Mouse (Mus musculus): ENCODE data around the gene Ttll11. TPM values are rescaled to one million over a fixed set of nuclear protein-coding genes. Genes with fewer than 3 reads are reported as not detected.

Ttll11 gene
- polyA plus RNA-seq, 1 experiment from 2014 or later: 1.00 TPM

DNA sequence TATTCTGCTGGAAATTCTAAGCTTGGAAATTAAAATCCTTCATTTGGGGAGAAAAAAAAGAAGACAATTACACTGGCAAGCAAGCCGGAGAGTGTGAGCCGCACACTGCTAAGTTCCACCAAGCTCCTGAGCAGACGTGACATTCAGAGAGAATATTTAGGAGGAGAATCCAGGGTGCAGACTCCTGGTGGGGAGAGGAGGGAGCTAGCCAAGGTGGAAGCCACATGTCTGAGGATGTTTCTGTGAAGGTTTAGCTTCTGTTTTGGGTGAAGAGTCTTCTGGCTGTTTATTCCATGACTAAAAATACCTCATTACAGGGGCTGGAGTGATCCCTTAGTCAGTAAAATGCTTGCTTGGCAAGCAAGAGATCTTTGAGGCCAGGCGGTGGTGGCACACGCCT, 200.4 kb downstream of the Ttll11 start:
- Histone ChIP-seq H3K4me3 (ENCODE audit: control insufficient read depth in 1 of 2, insufficient read depth in 1 of 2, low read depth in 1 of 2, low read length in 2 of 2) (no peak overlapping the region), H3K27ac (replicated peaks in 1 of 2; ENCODE audit: control insufficient read depth in 1 of 2, insufficient read depth in 1 of 2, low read depth in 2 of 2, low read length in 2 of 2) (no peak overlapping the region), H3K9ac (ENCODE audit: low read length) (no peak overlapping the region), H3K4me2 (ENCODE audit: low read length) (0 out of 2 replicates have a peak overlapping the region, but pooled peaks have one; percentile 4), H3K36me3 (ENCODE audit: control insufficient read depth, insufficient read depth, low read length) (no peaks in the 10 kb centered on the region), H3K4me1 (ENCODE audit: control insufficient read depth in 2 of 2, insufficient read depth in 2 of 2, low read length in 2 of 2) (peaks cover 33 to 35% of the 10 kb centered on the region in 2 experiments), H3K9me3 (ENCODE audit: control insufficient read depth, low read length) (no peaks in the 10 kb centered on the region), H3K27me3 (ENCODE audit: control insufficient read depth, insufficient read depth, low read length) (no peaks in the 10 kb centered on the region)
- no peak for ATAC-seq (ENCODE audit: insufficient number of reproducible peaks, insufficient read depth, low FRiP score, low read depth)
- WGBS: 88% methylated on average over 5 of the region's 5 CpGs

DNA sequence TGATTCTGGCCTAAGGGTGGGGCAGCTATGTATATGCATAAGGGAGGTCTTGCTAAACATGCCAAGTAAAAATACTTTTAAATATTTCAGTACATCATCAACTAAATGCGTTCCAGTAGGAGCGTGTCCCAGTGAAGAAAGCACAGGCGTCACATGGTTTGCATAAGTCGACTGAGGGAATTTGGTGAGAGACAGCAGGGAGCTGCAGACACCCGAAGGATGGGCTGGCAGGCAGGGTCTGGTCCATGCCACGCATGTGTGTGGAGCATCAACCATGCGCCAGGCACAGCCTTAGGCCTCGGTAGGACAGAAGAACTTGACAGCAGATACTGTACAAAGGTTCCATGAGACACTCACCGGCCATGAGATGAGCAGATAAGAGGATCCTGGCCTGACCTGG, 202.8 kb downstream of the Ttll11 start:
- Histone ChIP-seq H3K27ac (replicated peaks in 1 of 2; ENCODE audit: control insufficient read depth in 1 of 2, insufficient read depth in 1 of 2, low read depth in 2 of 2, low read length in 2 of 2) (peak overlapping the region in 1 of 2 experiments; percentile 73; a peak in 2 of 4 replicates), H3K27me3 (ENCODE audit: control insufficient read depth, insufficient read depth, low read length) (no peaks in the 10 kb centered on the region), H3K36me3 (ENCODE audit: control insufficient read depth, insufficient read depth, low read length) (no peaks in the 10 kb centered on the region), H3K9me3 (ENCODE audit: control insufficient read depth, low read length) (no peaks in the 10 kb centered on the region), H3K4me1 (ENCODE audit: control insufficient read depth in 2 of 2, insufficient read depth in 2 of 2, low read length in 2 of 2) (peaks cover 28 to 35% of the 10 kb centered on the region in 2 experiments), H3K4me3 (ENCODE audit: control insufficient read depth in 1 of 2, insufficient read depth in 1 of 2, low read depth in 1 of 2, low read length in 2 of 2) (no peak overlapping the region; a peak in 1 of 4 replicates), H3K4me2 (ENCODE audit: low read length) (peak overlapping the region; percentile 46), H3K9ac (ENCODE audit: low read length) (peak overlapping the region; percentile 42)
- no peak for ATAC-seq (ENCODE audit: insufficient number of reproducible peaks, insufficient read depth, low FRiP score, low read depth)
- 73% methylated on average over 9 of the region's 9 CpGs for WGBS

DNA sequence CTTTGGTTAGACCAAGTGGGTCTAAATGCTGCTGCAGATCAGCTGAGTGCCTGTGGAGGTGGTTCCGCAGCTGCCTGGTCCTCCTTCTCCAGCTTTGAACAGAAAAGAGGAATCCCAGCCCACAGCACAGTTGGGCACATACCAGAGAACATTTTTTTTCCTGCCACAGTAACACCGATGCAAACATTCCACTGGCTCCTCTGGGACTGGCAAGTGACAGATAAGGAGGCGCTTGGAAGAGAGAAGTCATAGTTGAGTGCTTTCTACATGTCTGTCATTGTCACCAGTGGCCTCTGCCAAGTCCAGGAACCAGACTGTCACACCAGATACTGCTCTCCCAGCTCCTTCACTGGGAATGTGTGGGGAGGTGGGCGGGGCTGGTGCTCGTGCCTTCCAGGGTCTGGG, 204.1 kb downstream of the Ttll11 start:
- Histone ChIP-seq H3K27me3 (ENCODE audit: control insufficient read depth, insufficient read depth, low read length) (no peaks in the 10 kb centered on the region), H3K9me3 (ENCODE audit: control insufficient read depth, low read length) (no peaks in the 10 kb centered on the region), H3K4me3 (ENCODE audit: control insufficient read depth in 1 of 2, insufficient read depth in 1 of 2, low read depth in 1 of 2, low read length in 2 of 2) (peak overlapping the region in 1 of 2 experiments; percentile 10; a peak in 1 of 4 replicates), H3K36me3 (ENCODE audit: control insufficient read depth, insufficient read depth, low read length) (no peaks in the 10 kb centered on the region), H3K9ac (ENCODE audit: low read length) (no peak overlapping the region), H3K27ac (replicated peaks in 1 of 2; ENCODE audit: control insufficient read depth in 1 of 2, insufficient read depth in 1 of 2, low read depth in 2 of 2, low read length in 2 of 2) (peak overlapping the region; percentile 65 to 73), H3K4me2 (ENCODE audit: low read length) (peak overlapping the region; percentile 46), H3K4me1 (ENCODE audit: control insufficient read depth in 2 of 2, insufficient read depth in 2 of 2, low read length in 2 of 2) (peaks cover 28 to 35% of the 10 kb centered on the region in 2 experiments)
- peak; percentile 72 for ATAC-seq (ENCODE audit: insufficient number of reproducible peaks, insufficient read depth, low FRiP score, low read depth)
- 4% methylated on average over 5 of the region's 5 CpGs for WGBS

DNA sequence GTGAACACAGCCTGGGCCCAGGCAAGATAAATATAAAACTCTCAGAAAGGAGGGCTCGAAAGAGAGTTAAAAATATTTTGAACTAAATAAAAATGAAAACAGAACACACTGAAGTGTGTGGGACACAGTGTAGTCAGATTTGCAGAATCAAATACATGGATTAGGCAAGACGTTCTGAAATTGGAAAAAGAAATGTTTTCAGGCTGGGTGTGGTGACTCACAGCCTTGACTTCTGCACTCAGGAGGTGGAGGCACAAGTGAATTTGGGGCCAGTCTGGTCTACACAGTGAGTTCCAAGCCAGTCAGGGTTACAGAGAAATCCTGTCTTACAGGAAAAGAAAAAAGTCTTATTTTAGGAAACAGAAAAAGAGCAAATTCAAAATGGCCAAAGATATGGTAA, 209.2 kb downstream of the Ttll11 start:
- WGBS: 69% methylated on average over 2 of the region's 2 CpGs

DNA sequence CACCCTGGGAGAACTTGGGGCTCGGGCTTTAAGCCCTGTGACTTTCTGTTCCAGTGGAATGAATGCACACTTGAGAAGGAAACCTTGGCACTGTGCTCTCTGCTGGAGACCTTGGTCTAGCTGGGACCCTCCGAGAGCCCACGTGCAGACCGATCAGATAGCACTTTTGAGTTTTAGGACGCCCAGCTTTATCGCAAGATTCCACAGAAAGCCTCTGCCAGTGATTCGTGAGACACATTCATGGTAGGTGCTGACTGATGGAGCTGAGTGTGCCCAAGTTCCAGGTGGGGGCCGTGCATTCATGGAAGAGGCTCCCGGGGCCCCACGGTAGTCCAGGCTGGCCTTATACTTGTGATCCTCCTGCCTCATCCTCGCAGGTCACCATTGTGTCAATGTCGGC, 210.3 kb downstream of the Ttll11 start:
- Histone ChIP-seq H3K4me3 (ENCODE audit: control insufficient read depth in 1 of 2, insufficient read depth in 1 of 2, low read depth in 1 of 2, low read length in 2 of 2) (no peak overlapping the region), H3K27ac (replicated peaks in 1 of 2; ENCODE audit: control insufficient read depth in 1 of 2, insufficient read depth in 1 of 2, low read depth in 2 of 2, low read length in 2 of 2) (no peak overlapping the region; a peak in 1 of 4 replicates), H3K27me3 (ENCODE audit: control insufficient read depth, insufficient read depth, low read length) (no peaks in the 10 kb centered on the region), H3K9ac (ENCODE audit: low read length) (no peak overlapping the region; the same call in 1 of the 2 replicates), H3K4me1 (ENCODE audit: control insufficient read depth in 2 of 2, insufficient read depth in 2 of 2, low read length in 2 of 2) (peaks cover 24 to 38% of the 10 kb centered on the region in 2 experiments), H3K36me3 (ENCODE audit: control insufficient read depth, insufficient read depth, low read length) (no peaks in the 10 kb centered on the region), H3K9me3 (ENCODE audit: control insufficient read depth, low read length) (no peaks in the 10 kb centered on the region), H3K4me2 (ENCODE audit: low read length) (no peak overlapping the region)
- ATAC-seq (ENCODE audit: insufficient number of reproducible peaks, insufficient read depth, low FRiP score, low read depth): no peak
- 57% methylated on average over 12 of the region's 12 CpGs for WGBS

More for the DNA sequence above, 209.2 kb downstream of the Ttll11 start:
- no peak overlapping the region for H3K4me2 ChIP-seq (ENCODE audit: low read length)
- H3K9ac ChIP-seq (ENCODE audit: low read length): no peak overlapping the region
- no peaks in the 10 kb centered on the region for H3K27me3 ChIP-seq (ENCODE audit: control insufficient read depth, insufficient read depth, low read length)
- no peaks in the 10 kb centered on the region for H3K9me3 ChIP-seq (ENCODE audit: control insufficient read depth, low read length)
- no peaks in the 10 kb centered on the region for H3K36me3 ChIP-seq (ENCODE audit: control insufficient read depth, insufficient read depth, low read length)
- ATAC-seq (ENCODE audit: insufficient number of reproducible peaks, insufficient read depth, low FRiP score, low read depth): no peak
- peaks cover 29 to 48% of the 10 kb centered on the region in 2 experiments for H3K4me1 ChIP-seq (ENCODE audit: control insufficient read depth in 2 of 2, insufficient read depth in 2 of 2, low read length in 2 of 2)
- H3K27ac ChIP-seq (replicated peaks in 1 of 2; ENCODE audit: control insufficient read depth in 1 of 2, insufficient read depth in 1 of 2, low read depth in 2 of 2, low read length in 2 of 2): no peak overlapping the region
- no peak overlapping the region for H3K4me3 ChIP-seq (ENCODE audit: control insufficient read depth in 1 of 2, insufficient read depth in 1 of 2, low read depth in 1 of 2, low read length in 2 of 2)

DNA sequence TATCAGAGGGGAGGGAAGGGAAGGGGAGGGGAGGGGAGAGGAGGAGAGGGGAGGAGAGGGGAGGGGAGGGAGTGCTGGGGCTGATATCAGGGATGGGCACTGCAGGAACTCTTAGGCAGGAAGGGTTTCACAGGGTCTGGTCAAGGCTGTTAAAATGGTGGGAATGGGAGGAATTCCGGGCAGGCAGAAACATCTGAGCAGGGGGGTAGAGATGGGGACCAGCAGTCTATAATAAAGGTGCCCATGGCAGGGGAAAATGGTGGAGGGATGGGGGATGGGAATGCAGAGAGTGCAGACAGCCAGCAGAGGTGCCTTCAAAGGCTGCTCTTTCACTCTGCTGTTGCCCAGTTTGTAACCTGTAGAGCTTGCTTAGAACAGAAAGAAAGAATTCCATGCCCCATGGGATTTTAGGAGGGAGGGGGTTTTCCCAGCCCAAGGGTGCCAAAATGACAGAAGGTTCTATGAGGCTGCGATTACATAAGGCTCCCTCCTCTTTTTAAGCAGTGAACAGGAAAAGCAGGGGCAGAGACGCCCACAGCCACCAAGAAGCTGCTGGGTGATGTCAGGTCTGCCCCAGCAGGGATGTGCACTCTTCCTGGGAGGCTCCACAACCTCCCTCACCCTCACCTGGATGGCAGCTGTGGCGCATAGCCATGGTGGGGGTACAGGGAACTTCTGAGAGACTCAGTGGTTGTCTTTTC, 211.0 kb downstream of the Ttll11 start:
- H3K9ac ChIP-seq (ENCODE audit: low read length): peak overlapping the region; percentile 34; the same call in 1 of the 2 replicates
- H3K9me3 ChIP-seq (ENCODE audit: control insufficient read depth, low read length): no peaks in the 10 kb centered on the region
- H3K27ac ChIP-seq (replicated peaks in 1 of 2; ENCODE audit: control insufficient read depth in 1 of 2, insufficient read depth in 1 of 2, low read depth in 2 of 2, low read length in 2 of 2): peak overlapping the region; percentile 65 to 80; a peak in 3 of 4 replicates
- H3K36me3 ChIP-seq (ENCODE audit: control insufficient read depth, insufficient read depth, low read length): no peaks in the 10 kb centered on the region
- H3K4me2 ChIP-seq (ENCODE audit: low read length): no peak overlapping the region
- ATAC-seq (ENCODE audit: insufficient number of reproducible peaks, insufficient read depth, low FRiP score, low read depth): peak; percentile 14; the same call in 1 of the 2 replicates
- no peaks in the 10 kb centered on the region for H3K27me3 ChIP-seq (ENCODE audit: control insufficient read depth, insufficient read depth, low read length)
- 33% methylated on average over 4 of the region's 4 CpGs for WGBS
- H3K4me3 ChIP-seq (ENCODE audit: control insufficient read depth in 1 of 2, insufficient read depth in 1 of 2, low read depth in 1 of 2, low read length in 2 of 2): no peak overlapping the region
- peaks cover 26 to 38% of the 10 kb centered on the region in 2 experiments for H3K4me1 ChIP-seq (ENCODE audit: control insufficient read depth in 2 of 2, insufficient read depth in 2 of 2, low read length in 2 of 2)

DNA sequence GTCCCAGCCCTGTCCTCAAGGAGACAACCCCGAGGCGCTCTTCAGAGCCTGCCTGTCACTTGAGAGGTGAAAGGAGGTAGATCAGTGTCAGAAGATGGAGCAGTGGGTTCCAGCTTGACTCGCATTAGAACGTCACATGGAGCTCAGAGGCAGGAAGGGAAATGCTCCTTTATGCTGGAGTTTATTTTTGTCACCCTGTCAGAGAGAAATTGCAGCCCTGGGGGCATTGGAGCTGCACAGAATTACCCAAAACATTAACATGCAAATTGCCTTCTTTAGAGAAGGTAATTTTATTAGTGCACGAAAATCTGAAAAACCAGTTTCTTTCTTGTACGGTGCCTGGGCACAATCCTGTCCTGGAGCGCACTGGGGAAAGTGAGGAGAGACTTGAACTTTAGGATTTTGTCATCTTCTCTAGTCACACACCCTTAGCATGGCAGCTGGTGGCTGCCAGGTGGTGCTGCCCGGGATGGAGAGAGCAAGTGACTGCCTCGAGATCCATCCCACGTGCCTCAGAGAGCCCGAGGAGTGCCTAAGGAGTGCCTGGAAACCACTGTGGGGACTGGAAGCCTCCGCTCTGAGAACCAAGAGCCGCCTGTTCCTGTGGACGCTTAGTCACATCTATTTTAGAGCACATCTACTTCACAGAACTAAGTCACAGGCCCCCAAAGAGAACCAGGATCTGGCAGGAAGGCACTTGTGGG, 211.7 kb downstream of the Ttll11 start:
- 0 out of 2 replicates have a peak overlapping the region, but pooled peaks have one; percentile 6 for H3K4me2 ChIP-seq (ENCODE audit: low read length)
- H3K27me3 ChIP-seq (ENCODE audit: control insufficient read depth, insufficient read depth, low read length): no peaks in the 10 kb centered on the region
- peaks cover 26 to 38% of the 10 kb centered on the region in 2 experiments for H3K4me1 ChIP-seq (ENCODE audit: control insufficient read depth in 2 of 2, insufficient read depth in 2 of 2, low read length in 2 of 2)
- H3K36me3 ChIP-seq (ENCODE audit: control insufficient read depth, insufficient read depth, low read length): no peaks in the 10 kb centered on the region
- ATAC-seq (ENCODE audit: insufficient number of reproducible peaks, insufficient read depth, low FRiP score, low read depth): 0 out of 2 replicates have a peak, but pooled peaks have one; percentile 11
- WGBS: 25% methylated on average over 14 of the region's 14 CpGs
- no peaks in the 10 kb centered on the region for H3K9me3 ChIP-seq (ENCODE audit: control insufficient read depth, low read length)
- H3K27ac ChIP-seq (replicated peaks in 1 of 2; ENCODE audit: control insufficient read depth in 1 of 2, insufficient read depth in 1 of 2, low read depth in 2 of 2, low read length in 2 of 2): peak overlapping the region; percentile 65 to 80
- no peak overlapping the region for H3K4me3 ChIP-seq (ENCODE audit: control insufficient read depth in 1 of 2, insufficient read depth in 1 of 2, low read depth in 1 of 2, low read length in 2 of 2)
- H3K9ac ChIP-seq (ENCODE audit: low read length): 0 out of 2 replicates have a peak overlapping the region, but pooled peaks have one; percentile 2
